22 mouse cellular contexts compared by ENCODE assay signal in the genomic region with DNA sequence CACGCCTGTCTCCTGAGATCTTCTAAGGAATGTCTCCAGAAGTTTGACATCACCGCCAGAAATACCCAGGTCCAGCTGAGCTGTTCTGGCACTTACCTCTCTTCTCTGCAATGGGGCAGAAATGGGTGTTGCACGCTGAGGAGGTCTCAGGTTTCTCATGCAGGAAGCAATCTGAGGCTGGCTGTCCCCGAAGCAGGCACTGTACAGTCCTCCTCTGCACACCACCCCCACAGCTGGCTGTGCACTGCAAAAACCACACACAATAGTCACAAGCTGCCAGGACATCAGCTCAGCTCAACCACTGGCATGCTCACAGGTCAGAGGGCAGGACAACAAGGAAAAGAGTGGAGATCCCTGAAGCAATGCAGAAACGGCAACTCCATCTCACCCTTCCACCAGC.
A peak's percentile ranks its signal among the peaks of the same experiment; 100 is the strongest.
DNase-seq lines count a peak whose midpoint lies in the region; ATAC-seq lines count a peak whose summit lies in the region.
"Had no signal": no experiment of that assay in that cellular context is flagged by ENCODE, and none has a peak within 500 bp of the region (broad histone marks: within the 10 kb centered on the region; RNA-seq: fewer than 3 reads in every experiment).

No protein-coding gene starts in this region.

- no peak overlapping the region for H3K4me2 ChIP-seq in kidney, embryonic 15.5 days
- H3K4me2 ChIP-seq: forebrain, embryonic 15.5 days; liver, embryonic 15.5 days; stomach, embryonic 15.5 days had no signal

- WGBS in kidney, embryonic 15.5 days, result 36% methylated on average over 5 of the region's 5 CpGs

- intact Hi-C loops in left cerebral cortex, postnatal 10 days (cut with DNase I), result no loop called here

- H3K27ac ChIP-seq in kidney, embryonic 15.5 days, result no peak overlapping the region
- H3K27ac ChIP-seq: forebrain, embryonic 15.5 days; heart, adult 2 months; left cerebral cortex, adult 2 months; liver, embryonic 15.5 days; stomach, embryonic 15.5 days had no signal

- no peaks in the 10 kb centered on the region for H3K4me1 ChIP-seq in kidney, embryonic 15.5 days
- H3K4me1 ChIP-seq: forebrain, embryonic 15.5 days; liver, embryonic 15.5 days; stomach, embryonic 15.5 days had no signal

- H3K9ac ChIP-seq in kidney, embryonic 15.5 days, result no peak overlapping the region
- H3K9ac ChIP-seq: forebrain, embryonic 15.5 days; liver, embryonic 15.5 days; stomach, embryonic 15.5 days had no signal

- H3K27me3 ChIP-seq in kidney, embryonic 15.5 days, result no peaks in the 10 kb centered on the region
- H3K27me3 ChIP-seq: forebrain, embryonic 15.5 days; liver, embryonic 15.5 days; stomach, embryonic 15.5 days had no signal

- no peak overlapping the region for H3K4me3 ChIP-seq in kidney, embryonic 15.5 days (replicated peaks)
- H3K4me3 ChIP-seq: forebrain, embryonic 15.5 days; heart, adult 2 months; left cerebral cortex, adult 2 months; liver, embryonic 15.5 days; stomach, embryonic 15.5 days had no signal

- DNase-seq in kidney, postnatal 10 days, result no peak
- peak; percentile 92 for DNase-seq in 3T3-L1 (ENCODE audit: low read depth, low spot score)
- peak; percentile 27 for DNase-seq in Muller cell, postnatal 12 days (ENCODE audit: inconsistent ontology term)
- peak; percentile 28 for DNase-seq in gastrocnemius, postnatal 25 days
- no peak for DNase-seq in left cerebral cortex, postnatal 10 days (ENCODE audit: extremely low spot score in 1 of 2, low spot score in 2 of 2)
- DNase-seq in thymus, postnatal 14 days, result no peak
- DNase-seq: cerebellum, adult 8-10 months; kidney, postnatal 36 days; layer of hippocampus, adult 9-11 months; right cerebral cortex, postnatal 25 days; thymus, adult 18-20 months had no signal

- peak; percentile 69; the same call in 1 of the 2 replicates for ATAC-seq in kidney, embryonic 15.5 days (replicated peaks; ENCODE audit: low FRiP score)
- ATAC-seq: forebrain, embryonic 15.5 days; hindbrain, embryonic 16.5 days; intestine, postnatal 0 days; lung, postnatal 0 days; midbrain, embryonic 16.5 days had no signal

- H3K9me3 ChIP-seq in kidney, embryonic 15.5 days (replicated peaks), result no peaks in the 10 kb centered on the region
- H3K9me3 ChIP-seq: forebrain, embryonic 15.5 days; liver, embryonic 15.5 days; stomach, embryonic 15.5 days had no signal

- peaks cover 15% of the 10 kb centered on the region for H3K36me3 ChIP-seq in kidney, embryonic 15.5 days
- H3K36me3 ChIP-seq: forebrain, embryonic 15.5 days; G1E; liver, embryonic 15.5 days; stomach, embryonic 15.5 days had no signal

Comparison
In these comparisons a context has a peak if more than half of its experiments do, and no peak if none do; other contexts are left out.
1. DNase-seq: peak in 3T3-L1 (single experiment), Muller cell, postnatal 12 days (single experiment) and gastrocnemius, postnatal 25 days (single experiment); none in kidney, postnatal 10 days (single experiment), left cerebral cortex, postnatal 10 days (0 of 2) and thymus, postnatal 14 days (single experiment).